Mouse (Mus musculus) spleen, postnatal 0 days (tissue): ENCODE data around the gene Mdfi. TPM values are rescaled to one million over a fixed set of nuclear protein-coding genes. Genes with fewer than 3 reads are reported as not detected.

Experiments
- polyA plus RNA-seq: library from polyadenylated mRNA; unstranded; fragments of >200 nt; fragmentation: Nextera tagmentation; extraction: Ambion mirVana; gene quantifications from 2 replicates; pipeline ENCODE4 v1.2.1, GENCODE M21; 2015

Mdfi gene
- polyA plus RNA-seq: 2.0 and 2.8 TPM in 2 replicates

DNA sequence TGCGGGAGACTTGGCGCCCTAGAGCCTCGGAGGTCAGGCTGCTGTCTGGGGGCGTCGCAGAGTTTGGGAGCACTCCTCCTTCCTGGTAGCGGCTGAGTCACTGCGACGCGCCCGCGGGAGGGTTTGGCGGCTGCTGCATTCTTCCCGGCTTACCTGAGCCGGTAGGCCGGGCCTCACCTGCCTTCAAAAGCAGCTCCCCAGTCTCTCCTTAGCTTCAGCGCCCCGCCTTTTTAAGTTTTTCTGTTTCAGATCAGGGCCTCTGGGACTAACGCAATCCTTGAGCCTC, at the start of gene Mdfi:
Mdfi (minus strand) TSS at position 210 of the 286 bp plus-strand sequence.

Other genes starting within 250 kb of the Mdfi start
- 14.0 and 15.8 TPM in 2 replicates for gene Bysl, start 223.2 kb downstream of the Mdfi start, polyA plus RNA-seq
- 26.4 and 29.3 TPM in 2 replicates for gene Med20, start 223.1 kb downstream of the Mdfi start, polyA plus RNA-seq
- 1.8 and 2.0 TPM in 2 replicates for gene Gm20517, start 223.1 kb downstream of the Mdfi start, polyA plus RNA-seq
- 5.6 and 5.7 TPM in 2 replicates for gene Usp49, start 204.0 kb downstream of the Mdfi start, polyA plus RNA-seq
- 310 and 337 TPM in 2 replicates for gene Tomm6, start 146.3 kb downstream of the Mdfi start, polyA plus RNA-seq
- 0.69 and 1.3 TPM in 2 replicates for gene Frs3, start 145.7 kb downstream of the Mdfi start, polyA plus RNA-seq
- gene Gm21981, start 140.2 kb downstream of the Mdfi start, polyA plus RNA-seq: 0.10 TPM in 1 of 2 replicates, not detected in the other
- 0.46 TPM in 1 of 2 replicates, not detected in the other for gene Prickle4, start 140.0 kb downstream of the Mdfi start, polyA plus RNA-seq
- 0.14 and 0.24 TPM in 2 replicates for gene Pgc, start 107.8 kb downstream of the Mdfi start, polyA plus RNA-seq
- gene Tfeb, start 97.7 kb downstream of the Mdfi start, polyA plus RNA-seq: 8.1 and 12.8 TPM in 2 replicates
- 1.9 and 2.6 TPM in 2 replicates for gene Foxp4, start 90.0 kb upstream of the Mdfi start, polyA plus RNA-seq
- not detected in 2 replicates for gene 1700122O11Rik, start 203.6 kb upstream of the Mdfi start, polyA plus RNA-seq